Mouse (Mus musculus): ENCODE results near the gene Ppp1r2.

The Ppp1r2 gene

DNA sequence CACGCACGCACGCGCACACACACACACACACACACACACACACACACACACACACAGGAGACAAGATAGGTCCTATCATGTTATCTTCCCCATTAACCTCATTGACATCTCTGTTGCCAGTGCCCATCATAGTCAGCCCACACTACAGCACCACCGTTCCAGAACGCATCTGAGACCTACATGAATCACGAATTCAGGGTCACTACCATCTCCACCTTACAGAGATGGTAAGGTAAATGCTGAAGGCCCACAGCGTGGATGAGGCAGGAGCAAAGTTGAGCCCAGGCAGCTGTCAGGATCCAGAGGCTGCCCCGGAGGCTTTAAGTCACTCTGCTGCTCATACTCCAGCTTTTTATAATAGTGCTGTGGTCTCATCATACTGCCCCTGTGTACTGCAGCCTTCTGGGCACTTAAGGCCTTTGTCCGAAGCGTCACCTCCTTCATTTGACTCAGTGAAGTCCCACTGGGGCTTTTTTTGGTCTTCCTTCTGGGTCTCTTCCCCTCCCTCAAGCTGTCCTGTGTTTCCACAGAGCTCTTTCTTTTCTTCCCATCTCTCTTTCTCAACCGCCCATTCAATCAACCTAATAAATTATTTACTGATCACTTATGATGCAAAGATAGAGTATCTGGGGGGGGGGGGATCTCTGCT lies 40.1 kb downstream of the Ppp1r2 start:
- DNase-seq (ENCODE audit: low spot score in 2 of 2): no peak

DNA sequence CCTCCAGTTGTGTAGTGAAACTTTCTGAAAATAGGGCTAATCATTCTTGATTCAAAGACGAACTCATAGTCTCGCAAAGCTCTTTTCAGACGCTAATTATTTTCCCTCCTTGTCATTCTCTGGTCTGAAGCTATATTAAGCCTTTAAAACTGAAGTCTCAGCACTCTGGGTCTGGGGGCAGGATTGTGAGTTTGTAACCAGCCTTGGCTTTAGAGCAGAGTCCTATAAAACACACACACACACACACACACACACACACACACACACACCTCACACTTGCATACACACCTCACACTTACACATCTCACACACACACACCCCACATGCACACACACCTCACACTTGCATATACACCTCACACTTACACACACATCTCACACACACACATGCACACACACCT lies 40.7 kb downstream of the Ppp1r2 start:
- DNase-seq (ENCODE audit: low spot score in 2 of 2): no peak

DNA sequence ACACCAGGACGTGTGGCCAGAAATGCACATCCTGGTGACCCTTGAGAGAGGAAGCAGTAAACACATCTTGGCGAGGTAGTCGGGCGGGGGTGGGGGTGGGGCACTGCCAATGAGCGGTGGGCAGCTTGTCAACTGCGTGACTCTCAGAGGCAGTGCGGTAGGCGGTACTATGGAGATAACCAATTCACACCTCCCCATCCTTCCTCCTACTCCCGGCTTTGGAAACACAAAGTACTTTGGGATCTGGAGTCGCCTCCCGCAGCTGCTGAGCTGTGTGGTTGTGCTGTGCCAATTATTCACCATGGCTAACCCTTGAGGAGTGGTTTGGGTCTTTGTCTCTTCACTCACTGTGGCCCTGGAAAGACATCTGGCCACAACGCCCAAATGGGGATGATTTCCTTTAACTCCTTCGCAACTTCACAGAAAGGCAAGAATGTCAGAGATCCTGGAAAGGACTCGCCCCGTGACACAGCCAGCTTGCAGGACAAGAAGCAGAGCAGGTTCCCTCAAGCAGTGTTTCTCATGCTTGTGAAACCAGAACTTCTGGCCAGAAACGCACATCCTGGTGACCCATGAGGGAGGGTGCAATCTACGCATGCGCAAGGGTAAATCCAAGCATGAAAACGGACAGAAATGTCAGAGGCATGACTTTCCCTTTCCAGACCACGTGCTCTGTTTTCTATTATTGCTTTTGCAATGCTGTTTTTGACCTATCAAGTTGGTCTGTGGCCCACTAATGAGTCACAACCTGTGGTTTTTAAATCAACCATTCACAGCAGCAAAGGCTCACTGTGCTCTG lies 41.3 kb downstream of the Ppp1r2 start:
- DNase-seq (ENCODE audit: low spot score in 2 of 2): peak; percentile 85 to 88

DNA sequence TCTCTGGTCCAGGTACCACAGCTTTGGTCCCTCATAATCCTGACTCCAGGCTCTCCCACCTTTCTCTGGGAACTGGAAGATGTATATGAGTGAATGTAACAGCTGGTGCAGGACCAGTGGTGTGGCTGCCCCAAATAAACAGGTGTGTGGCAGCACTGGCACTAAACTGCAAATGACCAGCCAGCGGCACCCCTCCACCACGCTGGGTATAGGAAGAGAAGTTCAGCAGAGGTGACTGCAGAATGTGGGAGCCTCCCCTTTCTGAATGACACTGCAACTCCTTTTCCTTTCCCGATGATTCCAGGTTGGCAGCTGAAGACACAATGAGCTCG lies 41.9 kb downstream of the Ppp1r2 start:
- no peak for DNase-seq (ENCODE audit: low spot score in 2 of 2)

DNA sequence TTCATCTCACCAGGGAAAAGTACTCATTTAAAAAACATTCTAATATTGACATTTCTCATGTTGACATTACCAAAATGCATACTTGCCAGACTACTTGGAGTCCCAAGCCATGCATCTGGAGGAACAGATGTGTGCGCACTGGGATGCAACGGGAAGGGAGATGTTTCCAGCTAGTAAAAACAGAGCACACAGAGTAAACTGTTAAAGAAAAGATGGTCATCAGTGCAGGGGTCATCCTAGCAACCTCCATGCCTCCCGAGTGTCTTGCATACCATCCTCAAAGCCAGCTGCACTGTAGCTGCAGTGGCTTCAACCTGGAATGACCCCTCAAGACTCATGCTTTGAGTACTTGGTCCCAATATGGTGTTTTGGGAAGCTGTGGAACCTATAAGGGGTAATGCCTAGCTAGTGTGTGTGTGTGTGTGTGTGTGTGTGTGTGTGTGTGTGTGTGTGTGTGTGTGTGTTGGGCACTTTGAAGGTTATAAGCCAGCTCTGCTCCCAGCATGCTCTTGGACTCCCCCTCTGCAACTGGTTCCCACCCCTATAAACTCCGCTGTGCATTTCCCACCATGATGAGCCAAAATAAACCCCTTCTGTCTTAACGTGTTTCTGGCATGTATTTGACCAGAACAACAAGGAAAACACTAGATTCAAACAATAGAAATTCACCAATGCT lies 42.4 kb downstream of the Ppp1r2 start:
- no peak for DNase-seq (ENCODE audit: low spot score in 2 of 2)

DNA sequence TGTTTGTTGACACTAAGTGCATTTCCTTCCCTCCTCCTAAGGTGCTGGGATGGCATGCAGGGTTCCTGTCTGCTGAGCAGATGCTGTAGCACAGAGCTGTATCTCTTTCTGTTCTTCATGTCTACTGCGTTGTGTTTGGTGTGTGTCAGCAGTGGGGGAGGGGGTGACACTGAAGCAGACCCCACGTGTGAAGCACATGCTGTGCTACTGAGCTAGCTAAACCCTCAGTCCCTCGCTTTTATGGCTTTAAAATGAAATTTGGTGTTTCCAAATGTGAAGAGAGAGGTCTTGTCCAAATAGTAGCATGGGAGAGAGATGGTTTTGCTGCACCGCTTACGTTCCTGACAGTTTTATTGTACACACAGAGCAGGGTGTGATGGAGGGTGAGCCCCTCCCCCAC lies 43.5 kb downstream of the Ppp1r2 start:
- DNase-seq (ENCODE audit: low spot score in 2 of 2): no peak

DNA sequence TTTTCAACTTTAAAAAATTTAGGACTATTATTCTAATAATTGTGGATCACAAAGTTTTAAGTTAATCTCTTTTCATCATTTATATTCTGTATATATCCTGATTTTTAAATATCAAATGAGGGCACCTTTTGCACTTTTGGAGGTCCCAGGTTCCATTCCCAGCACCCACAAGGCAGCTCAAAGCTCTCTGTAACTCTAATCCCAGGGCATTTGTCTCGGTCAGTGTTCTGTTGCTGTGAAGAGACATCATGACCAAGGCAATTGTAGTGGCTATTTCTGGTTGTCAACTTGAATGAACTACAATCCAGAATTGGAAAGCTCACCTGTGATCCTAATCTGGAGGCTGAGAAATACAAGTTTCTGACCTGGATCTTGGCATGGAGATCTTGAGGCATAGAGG lies 47.3 kb downstream of the Ppp1r2 start:
- DNase-seq (ENCODE audit: low spot score in 2 of 2): no peak

DNA sequence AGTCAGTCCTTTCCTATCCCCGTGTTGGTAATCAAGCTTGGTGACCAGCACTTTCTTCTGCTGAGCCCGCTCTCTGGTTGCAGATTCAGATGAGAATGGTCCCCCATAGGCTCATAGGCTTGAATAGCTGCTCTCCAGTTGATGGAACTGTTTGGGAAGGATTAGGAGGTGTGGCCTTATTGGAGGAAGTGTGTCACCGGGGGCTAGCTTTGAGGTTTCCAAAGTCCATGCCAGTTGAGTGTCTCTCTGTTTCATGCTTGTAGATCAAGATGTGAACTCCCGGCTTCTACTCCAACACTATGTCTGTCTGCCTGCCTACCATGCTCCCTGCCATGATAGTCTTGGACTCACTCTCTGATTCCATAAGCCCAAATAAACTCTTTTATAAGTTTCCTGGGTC lies 59.8 kb downstream of the Ppp1r2 start:
- no peak for DNase-seq (ENCODE audit: low spot score in 2 of 2)

DNA sequence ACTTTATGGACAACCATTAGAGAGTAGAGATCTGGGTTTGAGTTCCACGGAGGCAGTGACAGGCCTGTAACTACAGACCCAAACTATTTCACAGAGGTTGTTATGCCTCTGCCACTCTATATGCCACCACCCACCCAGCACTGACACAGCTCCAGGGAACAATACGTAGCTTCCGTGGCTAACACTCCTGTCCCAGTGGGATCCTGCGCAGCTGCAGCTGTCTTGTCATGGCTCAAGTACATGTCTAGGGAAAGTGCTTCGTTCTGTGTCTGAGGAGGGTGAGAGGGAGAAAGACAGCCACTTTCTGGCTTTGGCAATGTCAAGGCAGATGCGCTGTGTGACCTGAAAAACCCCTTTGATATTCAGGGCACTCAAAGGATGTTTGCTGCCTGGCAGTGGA lies 61.6 kb downstream of the Ppp1r2 start:
- DNase-seq (ENCODE audit: low spot score in 2 of 2): no peak

DNA sequence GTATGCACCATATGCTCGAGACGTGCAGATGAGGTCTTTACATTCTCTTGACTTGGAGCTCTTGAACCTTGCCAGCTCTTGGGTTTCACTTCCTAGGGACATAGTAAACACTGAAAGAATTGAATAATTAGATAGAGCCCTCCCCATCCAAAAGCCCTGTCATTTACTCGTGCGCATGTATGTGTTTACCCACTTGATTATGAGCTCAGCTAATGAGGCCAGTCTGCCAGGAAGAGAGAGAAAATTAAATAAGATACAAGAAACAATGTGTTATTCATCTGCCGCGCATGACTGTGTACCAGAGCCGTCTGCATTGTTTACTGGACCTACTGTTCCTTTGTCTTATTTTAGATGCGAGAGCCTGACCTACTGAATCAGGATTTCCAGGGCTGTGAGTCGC lies 63.6 kb downstream of the Ppp1r2 start:
- no peak for DNase-seq (ENCODE audit: low spot score in 2 of 2)

DNA sequence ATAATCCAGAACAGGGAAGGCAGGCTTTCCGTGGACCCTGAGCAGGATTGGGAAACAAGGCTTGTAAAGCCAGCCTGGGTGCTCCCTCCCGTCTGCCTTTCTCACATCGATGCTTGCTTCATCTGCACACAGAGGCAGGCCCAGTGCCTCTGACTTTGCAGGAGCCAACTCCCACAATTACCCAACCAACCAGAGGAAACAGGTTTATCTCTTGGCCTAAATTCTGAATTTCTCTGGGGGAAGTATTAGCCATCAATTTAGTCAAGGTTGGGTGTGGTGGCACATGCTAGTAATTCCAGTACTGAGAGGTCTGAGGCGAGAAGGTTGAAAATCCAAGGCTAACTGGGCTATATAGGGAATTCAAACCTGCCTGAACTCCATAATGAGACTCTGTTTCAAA lies 64.6 kb downstream of the Ppp1r2 start:
- peak; percentile 34 to 60 for DNase-seq (ENCODE audit: low spot score in 2 of 2)

DNA sequence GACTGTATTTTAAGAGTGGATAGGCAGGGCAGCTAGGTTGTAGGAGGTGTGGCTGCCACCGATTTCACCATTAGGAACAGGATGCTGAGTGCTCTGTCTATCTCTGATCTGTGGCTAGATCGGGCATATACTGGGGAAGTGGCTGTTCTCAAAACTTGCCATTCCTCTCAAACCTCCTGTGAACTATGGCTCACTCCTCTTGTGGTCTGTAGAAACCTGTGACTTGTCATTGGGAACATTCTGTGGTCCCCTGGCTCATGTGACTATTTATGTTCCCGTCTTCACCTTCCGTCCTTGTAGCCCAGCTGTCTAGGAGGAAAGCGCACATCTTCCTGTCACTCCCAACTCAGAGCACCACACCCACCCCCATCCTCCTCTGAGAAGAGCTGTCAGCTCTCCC lies 65.2 kb downstream of the Ppp1r2 start:
- DNase-seq (ENCODE audit: low spot score in 2 of 2): no peak

DNA sequence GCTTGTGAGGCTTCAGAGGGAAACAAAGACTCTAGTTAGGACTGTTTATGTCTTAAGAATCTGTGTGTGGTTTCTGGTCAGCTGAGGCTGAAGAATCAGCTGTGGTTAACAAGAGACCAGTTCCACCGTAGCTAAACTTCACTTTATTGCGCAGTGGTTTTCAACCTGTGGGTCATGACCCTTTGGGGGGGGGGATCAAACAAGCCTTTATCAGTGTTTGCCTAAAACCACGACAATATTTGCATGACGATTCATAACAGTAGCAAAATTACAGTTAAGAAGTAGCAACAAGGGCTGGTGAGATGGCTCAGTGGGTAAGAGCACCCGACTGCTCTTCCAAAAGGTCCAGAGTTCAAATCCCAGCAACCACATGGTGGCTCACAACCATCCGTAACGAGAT lies 69.4 kb downstream of the Ppp1r2 start:
- no peak for DNase-seq (ENCODE audit: low spot score in 2 of 2)

DNA sequence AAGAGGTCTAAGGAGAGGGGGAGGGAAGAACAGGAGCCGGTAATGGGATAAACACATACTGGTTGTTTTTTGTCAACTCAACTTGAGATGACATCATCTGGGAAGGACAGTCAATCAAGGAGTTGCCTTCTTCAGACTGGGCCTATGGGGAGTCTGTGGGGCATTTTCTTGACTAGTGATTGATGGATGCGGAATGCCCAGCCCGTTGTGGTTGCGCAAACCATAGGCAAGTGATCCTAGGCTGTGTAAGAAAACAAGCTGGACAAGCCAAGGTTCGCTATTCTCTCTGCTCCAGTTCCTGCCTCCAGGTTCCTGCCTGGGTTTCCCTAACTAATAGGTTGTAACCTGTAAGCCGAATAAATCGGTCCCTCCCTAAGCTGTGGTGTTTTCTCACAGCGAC lies 69.9 kb downstream of the Ppp1r2 start:
- DNase-seq (ENCODE audit: low spot score in 2 of 2): no peak

DNA sequence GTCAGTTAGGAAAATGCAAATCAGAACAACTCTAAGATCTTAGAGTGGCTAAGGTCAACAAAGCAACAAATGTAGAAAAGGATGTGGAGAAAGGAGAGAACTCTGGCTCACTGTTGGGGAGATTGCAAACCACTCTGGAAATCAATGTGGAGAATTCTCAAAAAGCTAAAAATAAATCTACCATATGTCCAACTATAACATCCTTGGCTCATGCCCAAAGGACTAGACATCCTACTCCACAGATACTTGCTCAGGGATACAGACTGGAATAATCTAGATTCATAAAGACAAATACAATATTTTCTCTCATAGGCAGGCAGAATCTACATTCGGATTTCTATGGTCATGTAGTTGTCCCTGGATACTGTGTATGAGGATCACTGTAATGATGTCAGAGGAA lies 70.9 kb downstream of the Ppp1r2 start:
- no peak for DNase-seq (ENCODE audit: low spot score in 2 of 2)

DNA sequence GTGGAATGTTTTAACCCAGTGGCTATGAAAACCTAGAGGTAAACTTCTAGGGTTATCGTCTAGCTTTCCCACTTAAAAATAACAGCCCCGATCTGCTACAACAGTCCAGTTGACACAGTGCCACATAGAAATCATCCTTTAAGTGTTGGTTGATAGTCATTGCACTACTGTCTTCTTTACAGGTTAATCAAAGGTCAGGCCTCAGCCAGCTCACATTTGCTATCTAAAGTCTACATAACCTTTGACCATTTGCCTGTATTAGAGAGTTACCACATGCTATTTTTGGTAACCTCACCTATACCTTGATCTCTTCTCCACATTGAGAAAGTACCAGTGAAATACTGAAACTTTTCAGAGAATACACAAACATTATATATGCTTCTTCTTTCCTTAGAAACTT lies 73.4 kb downstream of the Ppp1r2 start:
- no peak for DNase-seq (ENCODE audit: low spot score in 2 of 2)

Measured in urinary bladder, postnatal 36 days (tissue).